Mouse (Mus musculus) forebrain, postnatal 0 days (tissue): Measurements from ENCODE around the gene Sectm1b. TPM values are rescaled to one million over a fixed set of nuclear protein-coding genes. Genes with fewer than 3 reads are reported as not detected.

Experiments
- ATAC-seq: fragments of 200-750 bp; cut with Nextera tagmentation; 2 replicates; pipeline ENCODE4 v1.8.0; 2017; ENCODE audit warnings: mild to moderate bottlenecking, moderate library complexity
- DNase-seq: peaks from one replicate; pipeline ENCODE4 v3.0.0-alpha.2; 2015
- H3K27ac ChIP-seq: fragments of 300-500 bp; sonication (generic); 2 replicates; pipeline ENCODE4 v1.5.1; 2014; ENCODE audit warnings: low read depth, mild to moderate bottlenecking, antibody characterized with exemption, low read length, moderate library complexity, mixed read lengths
- H3K27me3 ChIP-seq: fragments of 300-500 bp; sonication (generic); 2 replicates; pipeline ENCODE4 v1.6.1; 2014; ENCODE audit warnings: mild to moderate bottlenecking, low read length, mixed read lengths; ENCODE audit not compliant: insufficient read depth
- H3K36me3 ChIP-seq: fragments of 300-500 bp; sonication (generic); 2 replicates; pipeline ENCODE4 v1.6.1; 2014; ENCODE audit warnings: mild to moderate bottlenecking, moderate library complexity; ENCODE audit not compliant: insufficient read depth
- H3K4me1 ChIP-seq: fragments of 300-500 bp; sonication (generic); 2 replicates; pipeline ENCODE4 v1.6.1; 2014; ENCODE audit warnings: antibody characterized with exemption; ENCODE audit not compliant: insufficient read depth
- H3K4me2 ChIP-seq: fragments of 300-500 bp; sonication (generic); 2 replicates; pipeline ENCODE4 v1.6.1; 2014; ENCODE audit warnings: low read depth, mild to moderate bottlenecking, moderate library complexity
- H3K4me3 ChIP-seq: fragments of 300-500 bp; sonication (generic); 2 replicates; pipeline ENCODE4 v1.5.1; 2014; ENCODE audit warnings: low read depth, low read length, mixed read lengths
- H3K9ac ChIP-seq: fragments of 300-500 bp; sonication (generic); 2 replicates; pipeline ENCODE4 v1.6.1; 2014; ENCODE audit warnings: mild to moderate bottlenecking
- H3K9me3 ChIP-seq: fragments of 300-500 bp; sonication (generic); 2 replicates; pipeline ENCODE4 v1.6.1; 2016; ENCODE audit warnings: low read length
- CTCF ChIP-seq: sonication (generic); IDR thresholded peaks from 2 replicates; pipeline ENCODE4 v1.5.1; 2016; ENCODE audit warnings: antibody characterized with exemption, control low read depth, low read depth
- WGBS: fragments of 180-500 bp; shearing (Covaris S2); extraction: QIAGEN DNeasy Blood & Tissue Kit; methylation state at CpG from one replicate; pipeline ENCODE4 v1.1.7; 2014; 5-methylcytosine and 5-hydroxymethylcytosine counted together
- polyA plus RNA-seq: library from polyadenylated mRNA; unstranded; fragments of >200 nt; fragmentation: Nextera tagmentation; extraction: Ambion mirVana; gene quantifications from 2 replicates; pipeline ENCODE4 v1.2.1, GENCODE M21; 2015
- total RNA-seq: library from RNA; depleted of rRNA; stranded (reverse); fragments of >200 nt; gene quantifications from 2 replicates; pipeline ENCODE4 v1.2.3, GENCODE M21; 2014; rRNA removed

Sectm1b gene
- total and polyA plus RNA-seq, 2 experiments from 2014 or later: not detected

GRCm38 (mm10) chr11:121014896-121015300 is 48.5 kb downstream of the Sectm1b start:
- TF ChIP-seq CTCF: peak; percentile 32; the same call in 1 of the 2 replicates
- H3K27ac ChIP-seq: no peak overlapping the region
- H3K9me3 ChIP-seq: no peaks in the 10 kb centered on the region
- no peak overlapping the region; the same call in 1 of the 2 replicates for H3K4me3 ChIP-seq
- H3K27me3 ChIP-seq: no peaks in the 10 kb centered on the region
- no peaks in the 10 kb centered on the region for H3K4me1 ChIP-seq
- peak; percentile 59 for DNase-seq
- no peaks in the 10 kb centered on the region for H3K36me3 ChIP-seq
- 50% methylated on average over 19 of the region's 19 CpGs for WGBS
- no peak overlapping the region for H3K9ac ChIP-seq
- peak; percentile 55; the same call in 1 of the 2 replicates for ATAC-seq
- H3K4me2 ChIP-seq: peak overlapping the region; percentile 33

DNA sequence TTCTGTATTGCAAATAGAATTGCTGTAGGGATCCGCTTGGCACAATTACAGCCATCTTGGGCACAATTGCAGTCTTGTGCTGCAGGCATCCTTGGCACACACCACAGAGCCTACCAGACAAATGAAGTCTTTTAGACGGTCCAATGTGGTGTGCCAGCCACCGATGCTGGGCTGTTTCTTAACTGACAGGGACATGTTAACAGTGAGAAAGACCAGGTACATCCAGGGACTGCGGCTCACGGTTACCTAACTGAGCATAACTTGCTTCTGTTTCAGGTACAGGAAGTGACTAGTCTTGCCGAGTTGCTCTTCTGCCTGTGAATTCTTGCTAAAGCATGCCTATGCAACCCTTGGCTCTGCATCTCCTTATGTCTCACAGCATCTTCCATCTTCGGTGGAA is 49.7 kb downstream of the Sectm1b start:
- no peak overlapping the region for H3K27ac ChIP-seq
- H3K9ac ChIP-seq: no peak overlapping the region
- no peak for TF ChIP-seq CTCF
- H3K4me3 ChIP-seq: no peak overlapping the region
- no peak overlapping the region for H3K4me2 ChIP-seq
- WGBS: 75% methylated on average over 7 of the region's 7 CpGs
- DNase-seq (no peak), ATAC-seq (no peak)
- H3K9me3 ChIP-seq: no peaks in the 10 kb centered on the region
- H3K4me1 ChIP-seq: no peaks in the 10 kb centered on the region
- no peaks in the 10 kb centered on the region for H3K36me3 ChIP-seq
- H3K27me3 ChIP-seq: no peaks in the 10 kb centered on the region

- Histone ChIP-seq H3K4me3 (no peak overlapping the region), H3K36me3 (no peaks in the 10 kb centered on the region), H3K27ac (no peak overlapping the region), H3K9ac (no peak overlapping the region), H3K4me1 (no peaks in the 10 kb centered on the region), H3K9me3 (no peaks in the 10 kb centered on the region), H3K27me3 (no peaks in the 10 kb centered on the region), H3K4me2 (no peak overlapping the region)
- no peak for DNase-seq
- no peak for ATAC-seq
- 95% methylated on average over 3 of the region's 3 CpGs for WGBS
- TF ChIP-seq CTCF: no peak
These were observed 53.2 kb downstream of the Sectm1b start for GRCm38 (mm10) chr11:121010044-121010755.

DNA sequence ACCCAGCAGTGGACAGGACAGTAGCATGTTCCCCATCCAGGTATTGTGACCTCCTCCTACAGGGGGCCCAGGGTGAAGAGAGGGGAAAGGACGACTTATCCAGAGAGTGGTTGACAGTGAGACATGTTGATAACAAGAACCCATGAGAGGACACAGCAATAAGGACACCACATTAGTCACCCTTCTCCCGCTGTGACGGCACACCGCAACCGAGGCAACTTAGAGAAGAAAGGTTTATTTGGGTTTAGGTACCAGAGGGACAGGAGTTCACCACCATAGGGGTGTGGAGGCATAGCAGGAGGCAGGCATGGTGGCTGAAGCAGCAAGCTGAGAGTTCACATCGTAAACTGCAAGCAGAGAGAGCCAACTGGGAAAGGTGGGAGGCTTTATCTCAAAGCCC is 57.2 kb downstream of the Sectm1b start:
- Histone ChIP-seq H3K36me3 (no peaks in the 10 kb centered on the region), H3K9ac (no peak overlapping the region), H3K27ac (no peak overlapping the region), H3K4me2 (no peak overlapping the region), H3K4me1 (no peaks in the 10 kb centered on the region), H3K4me3 (no peak overlapping the region), H3K27me3 (no peaks in the 10 kb centered on the region), H3K9me3 (no peaks in the 10 kb centered on the region)
- ATAC-seq: no peak
- DNase-seq: no peak
- no peak for TF ChIP-seq CTCF
- WGBS: 85% methylated on average over 6 of the region's 6 CpGs

GRCm38 (mm10) chr11:121004281-121004680 is 59.1 kb downstream of the Sectm1b start:
- 57% methylated on average over 5 of the region's 5 CpGs for WGBS
- no peak for ATAC-seq
- H3K27ac ChIP-seq: no peak overlapping the region
- H3K4me3 ChIP-seq: no peak overlapping the region
- no peaks in the 10 kb centered on the region for H3K27me3 ChIP-seq
- no peak overlapping the region for H3K9ac ChIP-seq
- no peaks in the 10 kb centered on the region for H3K4me1 ChIP-seq
- no peaks in the 10 kb centered on the region for H3K36me3 ChIP-seq
- no peak for TF ChIP-seq CTCF
- no peaks in the 10 kb centered on the region for H3K9me3 ChIP-seq
- no peak for DNase-seq
- H3K4me2 ChIP-seq: no peak overlapping the region

Other genes with a start within 250 kb of the Sectm1b start
- 328 and 364 TPM in 2 replicates for gene Fasn, start 239.0 kb downstream of the Sectm1b start, total RNA-seq
- 72.5 and 75.6 TPM in 2 replicates for gene Fasn, start 239.0 kb downstream of the Sectm1b start, polyA plus RNA-seq
- 8.8 and 11.6 TPM in 2 replicates for gene Ccdc57, start 130.7 kb downstream of the Sectm1b start, total RNA-seq
- gene Ccdc57, start 130.7 kb downstream of the Sectm1b start, polyA plus RNA-seq: 4.9 and 6.9 TPM in 2 replicates
- gene Slc16a3, start 115.1 kb downstream of the Sectm1b start, total RNA-seq: 7.2 and 9.0 TPM in 2 replicates
- gene Slc16a3, start 115.1 kb downstream of the Sectm1b start, polyA plus RNA-seq: 2.6 and 3.6 TPM in 2 replicates
- 77.9 and 107 TPM in 2 replicates for gene Csnk1d, start 72.2 kb downstream of the Sectm1b start, total RNA-seq
- 84.8 and 108 TPM in 2 replicates for gene Csnk1d, start 72.2 kb downstream of the Sectm1b start, polyA plus RNA-seq
- gene Cd7, start 24.2 kb downstream of the Sectm1b start, total RNA-seq: not detected in 2 replicates
- gene Cd7, start 24.2 kb downstream of the Sectm1b start, polyA plus RNA-seq: not detected in 2 replicates
- gene Sectm1a, start 17.7 kb upstream of the Sectm1b start, total RNA-seq: not detected in 2 replicates
- gene Sectm1a, start 17.7 kb upstream of the Sectm1b start, polyA plus RNA-seq: not detected in 2 replicates
- gene Tex19.2, start 55.1 kb upstream of the Sectm1b start, total RNA-seq: not detected in 2 replicates
- not detected in 2 replicates for gene Tex19.2, start 55.1 kb upstream of the Sectm1b start, polyA plus RNA-seq
- gene Tex19.1, start 82.6 kb upstream of the Sectm1b start, total RNA-seq: not detected in 2 replicates
- not detected in 2 replicates for gene Tex19.1, start 82.6 kb upstream of the Sectm1b start, polyA plus RNA-seq
- 0.33 and 1.1 TPM in 2 replicates for gene Uts2r, start 96.7 kb upstream of the Sectm1b start, total RNA-seq
- gene Uts2r, start 96.7 kb upstream of the Sectm1b start, polyA plus RNA-seq: 0.43 and 0.77 TPM in 2 replicates
- 64.9 and 77.0 TPM in 2 replicates for gene Hexdc, start 140.9 kb upstream of the Sectm1b start, total RNA-seq
- 19.8 and 24.1 TPM in 2 replicates for gene Hexdc, start 140.9 kb upstream of the Sectm1b start, polyA plus RNA-seq
- gene Ogfod3, start 141.1 kb upstream of the Sectm1b start, total RNA-seq: 7.1 and 9.0 TPM in 2 replicates
- 16.8 and 21.4 TPM in 2 replicates for gene Ogfod3, start 141.1 kb upstream of the Sectm1b start, polyA plus RNA-seq
- 28.0 and 29.1 TPM in 2 replicates for gene Cybc1, start 165.8 kb upstream of the Sectm1b start, total RNA-seq
- gene Cybc1, start 165.8 kb upstream of the Sectm1b start, polyA plus RNA-seq: 19.7 TPM in 2 replicates
- 73.1 and 135 TPM in 2 replicates for gene Narf, start 173.7 kb upstream of the Sectm1b start, total RNA-seq
- 39.0 and 42.9 TPM in 2 replicates for gene Narf, start 173.7 kb upstream of the Sectm1b start, polyA plus RNA-seq
- 62.9 and 73.1 TPM in 2 replicates for gene Foxk2, start 196.4 kb upstream of the Sectm1b start, total RNA-seq
- gene Foxk2, start 196.4 kb upstream of the Sectm1b start, polyA plus RNA-seq: 14.2 and 16.5 TPM in 2 replicates